ENCODE assay signal across 8 mouse cellular contexts in genomic region chr3:98428449-98428775, GRCm38 (mm10). TPM values are rescaled to one million over a fixed set of nuclear protein-coding genes. Genes with fewer than 3 reads are reported as not detected.
DNase-seq lines count a peak whose midpoint lies in the region; ATAC-seq lines count a peak whose summit lies in the region.

No protein-coding gene starts in this region.

- intact Hi-C loops in left cerebral cortex, postnatal 10 days (cut with DNase I): loop anchor here (5.0 kb wide), 1 partner anchor 46 kb away; the partner anchor contains the start of gene Zfp697

- H3K36me3 ChIP-seq in lung, embryonic 15.5 days: 0 out of 2 replicates have a peak, but pooled peaks cover 3% of the 10 kb centered on the region
- no peaks in the 10 kb centered on the region for H3K36me3 ChIP-seq in embryonic facial prominence, embryonic 15.5 days
- H3K36me3 ChIP-seq in kidney, embryonic 16.5 days (ENCODE audit: insufficient read depth, low read length): no peaks in the 10 kb centered on the region; the same call in 1 of the 2 replicates
- peaks cover 14% of the 10 kb centered on the region for H3K36me3 ChIP-seq in neural tube, embryonic 13.5 days

- H3K27me3 ChIP-seq in lung, embryonic 15.5 days: peaks cover 19% of the 10 kb centered on the region
- peaks cover 39% of the 10 kb centered on the region for H3K27me3 ChIP-seq in embryonic facial prominence, embryonic 15.5 days
- H3K27me3 ChIP-seq in kidney, embryonic 16.5 days (ENCODE audit: insufficient read depth, low read length): no peaks in the 10 kb centered on the region
- H3K27me3 ChIP-seq in neural tube, embryonic 13.5 days: peaks cover 37% of the 10 kb centered on the region

- peak overlapping the region; percentile 33; the same call in 1 of the 2 replicates for H3K9ac ChIP-seq in lung, embryonic 15.5 days
- H3K9ac ChIP-seq in embryonic facial prominence, embryonic 15.5 days: 0 out of 2 replicates have a peak overlapping the region, but pooled peaks have one; percentile 2
- H3K9ac ChIP-seq in kidney, embryonic 16.5 days (replicated peaks; ENCODE audit: low read length): peak overlapping the region; percentile 70
- H3K9ac ChIP-seq in neural tube, embryonic 13.5 days: peak overlapping the region; percentile 66

- WGBS in lung, embryonic 15.5 days: 15% methylated on average over 17 of the region's 17 CpGs
- WGBS in embryonic facial prominence, embryonic 15.5 days: 8% methylated on average over 17 of the region's 17 CpGs
- WGBS in kidney, embryonic 16.5 days: 4% methylated on average over 17 of the region's 17 CpGs
- 9% methylated on average over 17 of the region's 17 CpGs for WGBS in neural tube, embryonic 13.5 days

- peak overlapping the region; percentile 93 for H3K4me2 ChIP-seq in lung, embryonic 15.5 days
- H3K4me2 ChIP-seq in embryonic facial prominence, embryonic 15.5 days (replicated peaks): peak overlapping the region; percentile 98
- H3K4me2 ChIP-seq in kidney, embryonic 16.5 days (replicated peaks; ENCODE audit: low read depth, low read length): peak overlapping the region; percentile 87
- peak overlapping the region; percentile 91 for H3K4me2 ChIP-seq in neural tube, embryonic 13.5 days

- DNase-seq in lung, postnatal 25 days (ENCODE audit: low spot score): no peak
- DNase-seq in left cerebral cortex, postnatal 10 days (ENCODE audit: extremely low spot score in 1 of 2, low spot score in 2 of 2): no peak
- DNase-seq in urinary bladder, postnatal 36 days (ENCODE audit: low spot score in 2 of 2): no peak

- H3K4me3 ChIP-seq in lung, embryonic 15.5 days: peak overlapping the region; percentile 56
- peak overlapping the region; percentile 56 for H3K4me3 ChIP-seq in embryonic facial prominence, embryonic 15.5 days (replicated peaks)
- H3K4me3 ChIP-seq in kidney, embryonic 16.5 days (ENCODE audit: low read length): peak overlapping the region; percentile 69
- peak overlapping the region; percentile 50 for H3K4me3 ChIP-seq in neural tube, embryonic 13.5 days

- H3K27ac ChIP-seq in lung, embryonic 15.5 days: no peak overlapping the region
- H3K27ac ChIP-seq in embryonic facial prominence, embryonic 15.5 days (replicated peaks): no peak overlapping the region
- no peak overlapping the region for H3K27ac ChIP-seq in kidney, embryonic 16.5 days (ENCODE audit: low read length)
- no peak overlapping the region for H3K27ac ChIP-seq in neural tube, embryonic 13.5 days (replicated peaks)

- H3K4me1 ChIP-seq in lung, embryonic 15.5 days: peaks cover 24% of the 10 kb centered on the region
- peaks cover 15% of the 10 kb centered on the region for H3K4me1 ChIP-seq in embryonic facial prominence, embryonic 15.5 days
- peaks cover 28% of the 10 kb centered on the region for H3K4me1 ChIP-seq in kidney, embryonic 16.5 days (ENCODE audit: insufficient read depth, low read length)
- H3K4me1 ChIP-seq in neural tube, embryonic 13.5 days (replicated peaks): peaks cover 23% of the 10 kb centered on the region

- H3K9me3 ChIP-seq in lung, embryonic 15.5 days: no peaks in the 10 kb centered on the region
- H3K9me3 ChIP-seq in embryonic facial prominence, embryonic 15.5 days (replicated peaks): no peaks in the 10 kb centered on the region
- H3K9me3 ChIP-seq in kidney, embryonic 16.5 days (ENCODE audit: low read length): no peaks in the 10 kb centered on the region
- H3K9me3 ChIP-seq in neural tube, embryonic 13.5 days: no peaks in the 10 kb centered on the region

- ATAC-seq in lung, embryonic 15.5 days (ENCODE audit: borderline replicate concordance, extremely low read depth, low FRiP score, low TSS enrichment): no peak
- no peak for ATAC-seq in embryonic facial prominence, embryonic 15.5 days (ENCODE audit: insufficient number of reproducible peaks, low FRiP score, low TSS enrichment, low read depth)
- no peak for ATAC-seq in kidney, embryonic 16.5 days (ENCODE audit: low FRiP score, low TSS enrichment)
- no peak; the same call in 1 of the 2 replicates for ATAC-seq in neural tube, embryonic 13.5 days (ENCODE audit: low read depth)
- no peak for ATAC-seq in megakaryocyte-erythroid progenitor cell, adult 5-6 weeks (replicated peaks; ENCODE audit: low FRiP score, low TSS enrichment, poor library complexity, severe bottlenecking)

RNA-seq across cellular contexts. Expression of gene Gm4450, which starts 28.5 kb away (rescaled TPM):
- not detected in 2 replicates for polyA plus RNA-seq in lung, embryonic 15.5 days (2015; fragmentation: Nextera tagmentation; extraction: Ambion mirVana)
- polyA plus RNA-seq in embryonic facial prominence, embryonic 15.5 days (2015; fragmentation: Nextera tagmentation; extraction: Ambion mirVana): not detected in 2 replicates
- 44.6 and 55.8 TPM in 2 replicates for polyA plus RNA-seq in kidney, embryonic 16.5 days (2015; fragmentation: Nextera tagmentation; extraction: Ambion mirVana)
- not detected in 2 replicates for polyA plus RNA-seq in neural tube, embryonic 13.5 days (2015; fragmentation: Nextera tagmentation; extraction: Ambion mirVana)
- total RNA-seq in megakaryocyte-erythroid progenitor cell, adult 5-6 weeks (2014; fragmentation: Nextera tagmentation): not detected in 2 replicates
- not detected in 2 replicates for total RNA-seq in megakaryocyte-erythroid progenitor cell, adult 5-6 weeks (2017)
- not detected for total RNA-seq in left cerebral cortex, postnatal 10 days (2021)

RNA-seq across cellular contexts. Expression of gene Zfp697, which starts 46.2 kb away (rescaled TPM):
- 7.9 and 8.0 TPM in 2 replicates for polyA plus RNA-seq in lung, embryonic 15.5 days (2015; fragmentation: Nextera tagmentation; extraction: Ambion mirVana)
- polyA plus RNA-seq in embryonic facial prominence, embryonic 15.5 days (2015; fragmentation: Nextera tagmentation; extraction: Ambion mirVana): 5.6 and 6.0 TPM in 2 replicates
- polyA plus RNA-seq in kidney, embryonic 16.5 days (2015; fragmentation: Nextera tagmentation; extraction: Ambion mirVana): 16.4 and 17.1 TPM in 2 replicates
- 12.9 and 14.9 TPM in 2 replicates for polyA plus RNA-seq in neural tube, embryonic 13.5 days (2015; fragmentation: Nextera tagmentation; extraction: Ambion mirVana)
- not detected in 2 replicates for total RNA-seq in megakaryocyte-erythroid progenitor cell, adult 5-6 weeks (2014; fragmentation: Nextera tagmentation)
- 0.19 TPM in 1 of 2 replicates, not detected in the other for total RNA-seq in megakaryocyte-erythroid progenitor cell, adult 5-6 weeks (2017)
- total RNA-seq in left cerebral cortex, postnatal 10 days (2021): 10 to 100 TPM; 39.2 to 42.4 TPM

Comparison
In these comparisons a context has a peak if more than half of its experiments do, and no peak if none do; other contexts are left out.
1. H3K9ac ChIP-seq: peak in every context shown above with its lines; median percentile 70 in kidney, embryonic 16.5 days; 66 in neural tube, embryonic 13.5 days; 33 in lung, embryonic 15.5 days; 2 in embryonic facial prominence, embryonic 15.5 days.
2. RNA of gene Gm4450, which starts 28.5 kb away (polyA plus RNA-seq): 44.6 to 55.8 TPM in kidney, embryonic 16.5 days; not detected in lung, embryonic 15.5 days, not detected in embryonic facial prominence, embryonic 15.5 days and not detected in neural tube, embryonic 13.5 days; every median in the first group is over 10 times any median in the second.
3. Peak in every context shown above with its lines, with median percentiles within 50 percentile points of each other: H3K4me2 ChIP-seq and H3K4me3 ChIP-seq.